Mouse (Mus musculus): Measurements from ENCODE around the gene Ppp1r36.

- no peak for TF ChIP-seq POLR2A (IDR thresholded peaks at IDR 0.05; ENCODE audit: borderline replicate concordance, control insufficient read depth, low read depth, low read length)
- TF ChIP-seq CTCF (IDR thresholded peaks at IDR 0.05; ENCODE audit: control insufficient read depth, insufficient read depth, low read length) = no peak
These were observed 45.3 kb upstream of the Ppp1r36 start for GRCm38 (mm10) chr12:76372046-76372445.

All from bone marrow, adult 2 months (tissue).